Mouse (Mus musculus): Measurements from ENCODE around the gene Olfr629. TPM values are rescaled to one million over a fixed set of nuclear protein-coding genes. Genes with fewer than 3 reads are reported as not detected.
"Not testable (repeated sequence)": the region's sequence is repeated elsewhere in the genome, so short reads cannot be mapped to it uniquely, and the experiment has no call there.

The Olfr629 gene
- total and polyA plus RNA-seq, 3 experiments: not detected

DNA sequence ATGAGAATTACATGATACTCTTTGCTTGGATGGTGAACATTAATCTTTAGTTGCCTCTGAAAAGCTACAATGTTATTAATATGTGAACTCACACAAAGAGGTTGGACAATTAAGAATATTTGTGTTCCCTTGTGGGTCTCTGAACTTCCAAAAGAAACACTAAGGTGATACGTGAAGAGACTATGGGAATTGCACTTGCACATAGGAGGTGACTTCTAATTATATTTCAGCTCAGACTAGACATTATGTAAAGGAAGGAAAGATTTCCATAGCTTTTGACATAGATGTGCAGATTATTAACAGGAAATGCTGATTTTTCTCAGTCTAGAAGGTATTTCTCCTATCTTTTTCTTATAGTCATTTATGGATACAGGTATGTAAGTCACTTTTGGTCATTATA, 14.7 kb downstream of the Olfr629 start, which contains the start of gene Olfr628:
Olfr628 (plus strand) TSS at position 301 of the 400 bp plus-strand sequence.
- H3K4me2 ChIP-seq (ENCODE audit: insufficient read depth, low read depth, poor library complexity, severe bottlenecking): no peak within 1 kb of the TSS
- no peaks in the 10 kb centered on the region for H3K27me3 ChIP-seq (replicated peaks)
- H3K9me3 ChIP-seq (replicated peaks; ENCODE audit: low read length): no peaks in the 10 kb centered on the region
- no peak within 1 kb of the TSS for H3K4me3 ChIP-seq (replicated peaks in 1 of 3; ENCODE audit: low read depth in 2 of 3, low read length in 2 of 3, poor library complexity in 1 of 3)
- no peak within 1 kb of the TSS for H3K9ac ChIP-seq (ENCODE audit: insufficient read depth, low read depth)
- dilution Hi-C loops (cut with MboI; ENCODE audit: extremely low pct_ligation_motif_present, extremely low pct_unique_long_range_greater_than_20kb, low sequenced_read_pairs): no loop called here
- no peaks in the 10 kb centered on the region for H3K4me1 ChIP-seq (ENCODE audit: control insufficient read depth in 1 of 2, insufficient read depth in 2 of 2)
- H3K79me2 ChIP-seq (replicated peaks; ENCODE audit: control insufficient read depth, extremely low read depth, insufficient read depth, poor library complexity, severe bottlenecking): no peaks in the 10 kb centered on the region
- TF ChIP-seq NELFE (IDR thresholded peaks at IDR 0.05; ENCODE audit: low read depth, low read length): no peak
- TF ChIP-seq ZC3H11A (IDR thresholded peaks at IDR 0.05; ENCODE audit: low read depth, low read length): no peak
- TF ChIP-seq RCOR1 (conservative IDR thresholded peaks at IDR 0.05; ENCODE audit: low read depth, low read length): no peak
- no peak for TF ChIP-seq NRF1 (IDR thresholded peaks at IDR 0.05; ENCODE audit: low read depth, low read length)
- TF ChIP-seq ELF1 (IDR thresholded peaks at IDR 0.05; ENCODE audit: low read depth, low read length): no peak
- no peak for TF ChIP-seq USF1 (IDR thresholded peaks at IDR 0.05; ENCODE audit: low read depth, low read length)
- no peak for TF ChIP-seq ZKSCAN1 (IDR thresholded peaks at IDR 0.05; ENCODE audit: borderline replicate concordance, low read depth, low read length)
- no peak for TF ChIP-seq JUN (IDR thresholded peaks at IDR 0.05; ENCODE audit: insufficient read depth, low read depth, low read length)
- no peak for TF ChIP-seq ETS1 (conservative IDR thresholded peaks at IDR 0.05; ENCODE audit: low read depth, low read length)
- TF ChIP-seq SMC3 (IDR thresholded peaks at IDR 0.05; ENCODE audit: low read depth, low read length): no peak
- no peaks in the 10 kb centered on the region for H3K36me3 ChIP-seq (replicated peaks in 1 of 2; ENCODE audit: control insufficient read depth in 1 of 2, insufficient read depth in 1 of 2, low read length in 1 of 2)
- no peak for DNase-seq (ENCODE audit: extremely low read depth)
- in situ Hi-C loops (cut with MboI; ENCODE audit: low pct_ligation_motif_present, low pct_unique_long_range_greater_than_20kb, low sequenced_read_pairs): no loop called here
- H3K27ac ChIP-seq (ENCODE audit: insufficient read depth, low read depth): no peak within 1 kb of the TSS

DNA sequence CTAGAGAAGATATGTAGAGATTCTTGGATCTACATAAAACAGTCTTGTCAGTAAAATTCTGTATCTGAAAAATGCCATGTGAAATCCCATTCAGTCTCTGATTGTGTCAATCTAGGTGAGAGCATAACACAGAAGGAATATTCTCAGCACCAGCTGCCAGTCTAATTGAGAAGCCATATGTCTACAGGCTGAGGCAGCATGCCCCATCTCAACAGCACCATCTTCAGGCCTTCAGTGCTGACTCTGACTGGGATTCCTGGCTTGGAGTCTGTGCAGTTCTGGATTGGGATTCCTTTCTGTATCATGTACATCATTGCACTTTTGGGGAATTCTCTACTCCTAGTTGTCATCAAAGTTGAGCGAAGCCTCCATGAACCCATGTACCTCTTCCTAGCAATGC, 28.3 kb downstream of the Olfr629 start:
- dilution Hi-C loops (cut with MboI; ENCODE audit: extremely low pct_ligation_motif_present, extremely low pct_unique_long_range_greater_than_20kb, low sequenced_read_pairs); H3K9me3 ChIP-seq (replicated peaks; ENCODE audit: low read length); H3K4me1 ChIP-seq (ENCODE audit: control insufficient read depth in 1 of 2, insufficient read depth in 2 of 2); H3K27ac ChIP-seq (ENCODE audit: insufficient read depth, low read depth); H3K4me2 ChIP-seq (ENCODE audit: insufficient read depth, low read depth, poor library complexity, severe bottlenecking); H3K27me3 ChIP-seq (replicated peaks); DNase-seq (ENCODE audit: extremely low read depth); H3K79me2 ChIP-seq (replicated peaks; ENCODE audit: control insufficient read depth, extremely low read depth, insufficient read depth, poor library complexity, severe bottlenecking); H3K4me3 ChIP-seq (replicated peaks in 1 of 3; ENCODE audit: low read depth in 2 of 3, low read length in 2 of 3, poor library complexity in 1 of 3); H3K9ac ChIP-seq (ENCODE audit: insufficient read depth, low read depth); H3K36me3 ChIP-seq (replicated peaks in 1 of 2; ENCODE audit: control insufficient read depth in 1 of 2, insufficient read depth in 1 of 2, low read length in 1 of 2): not testable (repeated sequence)
- in situ Hi-C loops (cut with MboI; ENCODE audit: low pct_ligation_motif_present, low pct_unique_long_range_greater_than_20kb, low sequenced_read_pairs): loop anchor here (25.0 kb wide), 1 partner anchor 471 kb away; the partner anchor contains the start of genes Olfr648 and Olfr649

DNA sequence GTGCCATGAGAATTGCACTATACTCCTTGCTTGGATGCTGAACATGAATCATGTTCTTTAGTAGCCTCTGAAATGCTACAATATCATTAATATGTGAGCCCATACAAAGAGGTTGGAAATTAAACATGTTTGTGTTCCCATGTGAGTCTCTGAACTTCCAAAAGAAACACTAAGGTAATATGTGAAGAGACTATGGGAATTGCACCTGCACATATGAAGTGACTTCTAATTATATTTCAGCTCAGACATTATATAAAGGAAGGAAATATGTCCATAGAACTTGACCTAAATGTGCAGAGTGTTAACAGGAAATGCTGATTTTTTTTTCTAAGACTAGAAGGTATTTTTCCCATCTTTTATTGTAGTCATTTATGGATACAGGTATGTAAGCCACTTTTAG, 30.4 kb downstream of the Olfr629 start, which contains the start of gene Olfr243:
Olfr243 (plus strand) TSS at position 301 of the 400 bp plus-strand sequence.
- no peak within 1 kb of the TSS for H3K27ac ChIP-seq (ENCODE audit: insufficient read depth, low read depth)
- TF ChIP-seq NRF1 (IDR thresholded peaks at IDR 0.05; ENCODE audit: low read depth, low read length): no peak
- no peak for TF ChIP-seq MYC (IDR thresholded peaks at IDR 0.05; ENCODE audit: low read depth, low read length)
- no peak for TF ChIP-seq ZNF384 (IDR thresholded peaks at IDR 0.05; ENCODE audit: low read depth, low read length)
- no peak for TF ChIP-seq MXI1 (IDR thresholded peaks at IDR 0.05; ENCODE audit: low read depth, low read length)
- TF ChIP-seq RAD21 (IDR thresholded peaks at IDR 0.05; ENCODE audit: low read depth, low read length): no peak
- no peak for TF ChIP-seq MAFK (IDR thresholded peaks at IDR 0.05; ENCODE audit: insufficient replicate concordance, low read length)
- no peak for TF ChIP-seq TBP (conservative IDR thresholded peaks at IDR 0.05; ENCODE audit: low read depth, low read length)
- TF ChIP-seq NELFE (IDR thresholded peaks at IDR 0.05; ENCODE audit: low read depth, low read length): no peak
- TF ChIP-seq ETS1 (conservative IDR thresholded peaks at IDR 0.05; ENCODE audit: low read depth, low read length): no peak
- TF ChIP-seq HCFC1 (IDR thresholded peaks at IDR 0.05; ENCODE audit: low read depth, low read length): no peak
- TF ChIP-seq SMC3 (IDR thresholded peaks at IDR 0.05; ENCODE audit: low read depth, low read length): no peak
- TF ChIP-seq GABPA (IDR thresholded peaks at IDR 0.05; ENCODE audit: insufficient replicate concordance, low read depth, low read length): no peak
- no peaks in the 10 kb centered on the region for H3K4me1 ChIP-seq (ENCODE audit: control insufficient read depth in 1 of 2, insufficient read depth in 2 of 2)
- no peaks in the 10 kb centered on the region for H3K9me3 ChIP-seq (replicated peaks; ENCODE audit: low read length)
- no peak within 1 kb of the TSS for H3K9ac ChIP-seq (ENCODE audit: insufficient read depth, low read depth)
- no peaks in the 10 kb centered on the region for H3K27me3 ChIP-seq (replicated peaks)
- no peaks in the 10 kb centered on the region for H3K36me3 ChIP-seq (replicated peaks in 1 of 2; ENCODE audit: control insufficient read depth in 1 of 2, insufficient read depth in 1 of 2, low read length in 1 of 2)
- dilution Hi-C loops (cut with MboI; ENCODE audit: extremely low pct_ligation_motif_present, extremely low pct_unique_long_range_greater_than_20kb, low sequenced_read_pairs) (no loop called here), in situ Hi-C loops (cut with MboI; ENCODE audit: low pct_ligation_motif_present, low pct_unique_long_range_greater_than_20kb, low sequenced_read_pairs) (loop anchor here (5.0 to 25.0 kb wide), 2 partner anchors 158 to 473 kb away; partner anchors contain the start of genes Olfr648 and Olfr649)
- H3K79me2 ChIP-seq (replicated peaks; ENCODE audit: control insufficient read depth, extremely low read depth, insufficient read depth, poor library complexity, severe bottlenecking): no peaks in the 10 kb centered on the region
- DNase-seq (ENCODE audit: extremely low read depth): no peak
- H3K4me2 ChIP-seq (ENCODE audit: insufficient read depth, low read depth, poor library complexity, severe bottlenecking): no peak within 1 kb of the TSS
- H3K4me3 ChIP-seq (replicated peaks in 1 of 3; ENCODE audit: low read depth in 2 of 3, low read length in 2 of 3, poor library complexity in 1 of 3): no peak within 1 kb of the TSS

All from CH12.LX (cell line).